20 mouse cellular contexts compared by ENCODE assay signal in the genomic region with DNA sequence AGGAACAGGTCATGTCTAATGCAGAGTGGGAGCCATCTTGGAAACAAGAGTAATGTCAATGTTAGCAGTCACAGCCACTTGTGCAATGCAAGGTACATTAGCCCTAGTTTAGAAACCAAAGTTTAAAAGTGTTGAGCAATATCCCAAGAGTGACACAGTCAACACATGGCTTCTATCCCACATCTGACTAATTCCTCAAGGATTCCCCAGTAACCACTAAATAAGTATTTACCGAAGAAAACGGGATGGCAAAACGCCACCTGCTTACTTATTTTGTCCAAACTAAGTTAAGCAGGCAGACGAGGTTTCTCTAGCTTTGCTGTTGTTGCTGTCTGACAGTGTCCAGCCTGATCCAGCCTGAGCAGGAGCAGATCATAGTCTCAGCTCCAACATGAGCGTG.
DNase-seq lines count a peak whose midpoint lies in the region; ATAC-seq and TF ChIP-seq lines count a peak whose summit lies in the region.
"Had no signal": no experiment of that assay in that cellular context is flagged by ENCODE, and none has a peak within 500 bp of the region (broad histone marks: within the 10 kb centered on the region; RNA-seq: fewer than 3 reads in every experiment).

No protein-coding gene starts in this region.

- no peaks in the 10 kb centered on the region for H3K36me3 ChIP-seq in liver, postnatal 0 days (replicated peaks; ENCODE audit: insufficient read depth, low read length)
- no peaks in the 10 kb centered on the region for H3K36me3 ChIP-seq in liver, embryonic 11.5 days (ENCODE audit: control insufficient read depth, insufficient read depth, low read length)
- H3K36me3 ChIP-seq: forebrain, embryonic 15.5 days; hindbrain, embryonic 12.5 days; limb, embryonic 12.5 days; lung, embryonic 15.5 days; midbrain, embryonic 13.5 days had no signal

- WGBS in liver, postnatal 0 days (ENCODE audit: insufficient replicate concordance): 66% methylated on average over 5 of the region's 5 CpGs
- WGBS in liver, embryonic 11.5 days: 80% methylated on average over 5 of the region's 5 CpGs

- H3K9me3 ChIP-seq in liver, postnatal 0 days (ENCODE audit: low read length): no peaks in the 10 kb centered on the region
- H3K9me3 ChIP-seq in liver, embryonic 11.5 days (ENCODE audit: control insufficient read depth, low read length): no peaks in the 10 kb centered on the region
- H3K9me3 ChIP-seq: forebrain, embryonic 15.5 days; hindbrain, embryonic 12.5 days; limb, embryonic 12.5 days; lung, embryonic 15.5 days; midbrain, embryonic 13.5 days had no signal

- H3K4me2 ChIP-seq in liver, postnatal 0 days (ENCODE audit: low read depth, low read length): no peak overlapping the region
- no peak overlapping the region for H3K4me2 ChIP-seq in liver, embryonic 11.5 days
- H3K4me2 ChIP-seq: forebrain, embryonic 15.5 days; hindbrain, embryonic 12.5 days; limb, embryonic 12.5 days; lung, embryonic 15.5 days; midbrain, embryonic 13.5 days had no signal

- no peak overlapping the region for H3K27ac ChIP-seq in liver, postnatal 0 days (ENCODE audit: low read depth)
- no peak overlapping the region for H3K27ac ChIP-seq in liver, embryonic 11.5 days (ENCODE audit: low read depth, low read length)
- H3K27ac ChIP-seq: forebrain, embryonic 15.5 days; heart, adult 2 months; hindbrain, embryonic 12.5 days; left cerebral cortex, adult 2 months; limb, embryonic 12.5 days; lung, embryonic 15.5 days; midbrain, embryonic 13.5 days had no signal

- H3K4me1 ChIP-seq in liver, postnatal 0 days (ENCODE audit: insufficient read depth): no peaks in the 10 kb centered on the region
- no peaks in the 10 kb centered on the region for H3K4me1 ChIP-seq in liver, embryonic 11.5 days (replicated peaks; ENCODE audit: control insufficient read depth, insufficient read depth, low read length)
- H3K4me1 ChIP-seq: forebrain, embryonic 15.5 days; hindbrain, embryonic 12.5 days; limb, embryonic 12.5 days; lung, embryonic 15.5 days; midbrain, embryonic 13.5 days had no signal

- no peak for TF ChIP-seq EP300 in liver, postnatal 0 days (IDR thresholded peaks at IDR 0.05; ENCODE audit: low read depth)

- H3K27me3 ChIP-seq in liver, postnatal 0 days (ENCODE audit: insufficient read depth, low read length): no peaks in the 10 kb centered on the region
- H3K27me3 ChIP-seq in liver, embryonic 11.5 days (replicated peaks; ENCODE audit: control insufficient read depth, insufficient read depth, low read length): no peaks in the 10 kb centered on the region
- H3K27me3 ChIP-seq: forebrain, embryonic 15.5 days; hindbrain, embryonic 12.5 days; limb, embryonic 12.5 days; lung, embryonic 15.5 days; midbrain, embryonic 13.5 days had no signal

- peak; percentile 46 for DNase-seq in adrenal gland, adult 2 months
- DNase-seq in adrenal gland, postnatal 4 days (ENCODE audit: low spot score in 2 of 2): no peak
- no peak for DNase-seq in liver, postnatal 0 days
- no peak for DNase-seq in liver, embryonic 11.5 days (ENCODE audit: low spot score)
- DNase-seq in adrenal gland, postnatal 36 days: peak; percentile 32 to 45
- peak; percentile 17 for DNase-seq in lung, postnatal 25 days (ENCODE audit: low spot score)
- no peak for DNase-seq in cerebellum, adult 11 months
- DNase-seq in layer of hippocampus, adult 9-10 months (ENCODE audit: low spot score): no peak
- DNase-seq: cerebellum, adult 18-20 months; kidney, adult 11 months; kidney, postnatal 4 days; right cerebral cortex, postnatal 14 days; thymus, adult 18-20 months had no signal

- peak; percentile 78 for ATAC-seq in liver, postnatal 0 days
- no peak for ATAC-seq in liver, embryonic 11.5 days (replicated peaks; ENCODE audit: low FRiP score)
- ATAC-seq: forebrain, embryonic 15.5 days; midbrain, embryonic 13.5 days had no signal

- H3K9ac ChIP-seq in liver, postnatal 0 days (replicated peaks): no peak overlapping the region
- H3K9ac ChIP-seq in liver, embryonic 11.5 days (ENCODE audit: low read depth, low read length): no peak overlapping the region
- H3K9ac ChIP-seq: forebrain, embryonic 15.5 days; hindbrain, embryonic 12.5 days; limb, embryonic 12.5 days; lung, embryonic 15.5 days; midbrain, embryonic 13.5 days had no signal

- no peak overlapping the region for H3K4me3 ChIP-seq in liver, postnatal 0 days (ENCODE audit: low read depth, low read length)
- H3K4me3 ChIP-seq in liver, embryonic 11.5 days (ENCODE audit: low read depth, low read length): no peak overlapping the region
- H3K4me3 ChIP-seq: forebrain, embryonic 15.5 days; heart, adult 2 months; hindbrain, embryonic 12.5 days; left cerebral cortex, adult 2 months; limb, embryonic 12.5 days; lung, embryonic 15.5 days; midbrain, embryonic 13.5 days had no signal

- no peak for TF ChIP-seq CTCF in liver, postnatal 0 days (IDR thresholded peaks at IDR 0.05; ENCODE audit: low read depth)

Comparison
In these comparisons a context has a peak if more than half of its experiments do, and no peak if none do; other contexts are left out.
1. DNase-seq: peak in adrenal gland, adult 2 months (single experiment), adrenal gland, postnatal 36 days (2 of 2) and lung, postnatal 25 days (single experiment); none in adrenal gland, postnatal 4 days (0 of 2), liver, postnatal 0 days (single experiment), liver, embryonic 11.5 days (single experiment), cerebellum, adult 11 months (single experiment) and layer of hippocampus, adult 9-10 months (single experiment).